Mouse (Mus musculus) adrenal gland, postnatal 36 days (tissue): ENCODE measurements around the gene Sult5a1. TPM values are rescaled to one million over a fixed set of nuclear protein-coding genes. Genes with fewer than 3 reads are reported as not detected.
A peak's percentile ranks its signal among the peaks of the same experiment; 100 is the strongest.
"Not testable (repeated sequence)": the region's sequence is repeated elsewhere in the genome, so short reads cannot be mapped to it uniquely, and the experiment has no call there.

Experiments used
- DNase-seq, 2 experiments: peaks; one replicate each; pipeline ENCODE4 v3.0.0; 2021; ENCODE audit warnings: mixed read lengths in 1 of 2
- total RNA-seq, 2 experiments: library from RNA; stranded (reverse); gene quantifications; 2 replicates each; pipeline ENCODE4 v1.2.3; 2021

The Sult5a1 gene
- total RNA-seq, 2 experiments from 2014 or later = 5.6 to 5.8 TPM

GRCm38 (mm10) chr8:123135406-123135805 is 22.7 kb downstream of the Sult5a1 start:
- DNase-seq = peak; percentile 43 to 57

- no peak for DNase-seq
Observed at GRCm38 (mm10) chr8:123134149-123134713, 23.9 kb downstream of the Sult5a1 start.

DNA sequence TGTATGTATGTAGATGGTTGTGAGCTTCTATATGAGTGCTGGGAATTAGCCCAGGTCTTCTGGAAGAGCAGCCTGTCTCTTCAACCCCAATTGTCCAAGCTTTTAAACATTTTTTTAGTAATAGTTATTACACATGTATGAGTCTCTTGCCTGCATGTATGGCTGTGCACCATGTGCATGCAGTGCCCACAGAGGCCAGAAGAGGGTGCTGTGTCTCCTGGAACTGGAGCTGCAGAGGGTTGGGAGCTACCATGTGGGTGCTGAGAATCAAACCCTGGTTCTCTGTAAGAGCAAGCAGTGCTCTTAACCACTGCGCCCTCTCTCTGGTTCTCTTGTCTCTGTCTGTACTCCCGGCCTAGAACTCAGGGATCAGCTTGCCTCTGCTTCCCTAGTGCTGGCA is 25.2 kb downstream of the Sult5a1 start:
- no peak for DNase-seq

DNA sequence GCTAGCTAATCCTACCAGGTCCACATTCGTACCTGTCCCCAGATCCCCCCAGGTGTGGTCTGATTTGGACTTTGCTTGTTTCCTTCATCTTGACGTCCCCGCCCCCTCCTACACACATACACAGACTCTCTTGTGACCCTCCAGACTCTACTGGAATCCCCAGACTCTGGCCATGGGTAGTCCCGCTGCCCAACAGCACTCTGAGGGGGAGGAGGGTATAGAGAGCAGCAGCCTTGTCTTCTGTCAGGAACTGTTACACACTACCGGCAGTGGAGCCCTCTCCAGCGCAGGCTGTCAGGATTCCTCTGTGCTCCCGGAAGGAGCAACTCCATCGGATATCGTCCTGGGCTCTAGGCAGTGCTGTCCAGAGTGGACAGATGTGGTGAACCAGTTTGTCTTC is 27.1 kb downstream of the Sult5a1 start:
- DNase-seq = no peak

DNA sequence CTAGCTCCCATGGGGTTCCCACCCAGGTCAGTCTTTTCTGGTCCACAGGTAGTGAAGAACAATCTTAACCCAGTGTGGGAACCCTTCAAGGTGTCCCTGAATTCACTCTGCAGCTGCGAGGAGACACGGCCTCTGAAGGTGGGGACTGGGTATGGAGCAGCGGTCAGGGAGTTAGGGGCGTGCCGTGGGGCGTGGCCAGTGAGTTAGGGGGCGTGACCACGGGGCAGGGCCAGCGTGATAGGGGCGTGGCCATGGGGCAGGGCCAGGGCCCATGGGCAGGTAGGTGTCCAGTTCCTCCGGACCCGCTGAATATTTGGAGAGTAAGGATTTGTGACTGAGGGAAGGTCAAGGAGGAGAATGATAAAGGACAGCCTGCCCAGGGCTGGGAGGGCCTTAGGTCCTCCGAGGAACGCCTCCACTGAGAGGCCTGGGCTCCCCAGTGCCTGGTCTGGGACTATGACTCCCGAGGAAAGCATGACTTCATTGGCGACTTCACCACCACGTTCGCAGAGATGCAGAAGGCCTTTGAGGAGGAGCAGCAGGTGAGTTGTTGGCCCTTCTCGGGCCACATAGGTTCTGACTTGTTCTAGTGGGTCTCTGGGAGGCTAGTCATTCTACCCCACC is 31.8 kb downstream of the Sult5a1 start:
- DNase-seq = peak; percentile 30 to 59

DNA sequence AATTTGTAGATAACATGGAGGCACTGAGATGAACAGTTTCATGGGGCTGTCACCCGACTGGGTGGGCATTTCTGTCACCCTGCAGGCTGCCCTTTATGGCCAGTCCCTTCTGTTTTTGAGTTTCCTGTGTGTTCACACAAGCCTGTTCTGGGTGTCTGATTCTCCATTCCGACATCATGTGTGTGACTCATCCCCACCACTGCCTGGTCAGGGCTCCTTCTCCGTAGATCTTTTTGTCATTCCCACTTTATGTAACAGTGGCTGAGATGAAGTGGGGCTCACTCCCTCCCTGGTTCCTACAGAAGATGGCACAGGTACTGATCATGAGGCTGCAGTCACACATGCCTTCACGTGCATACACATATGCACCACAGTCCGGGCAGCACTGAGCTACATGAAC is 35.4 kb downstream of the Sult5a1 start:
- no peak for DNase-seq

GRCm38 (mm10) chr8:123122059-123122458 is 36.1 kb downstream of the Sult5a1 start:
- no peak for DNase-seq

GRCm38 (mm10) chr8:123117744-123118143 is 40.4 kb downstream of the Sult5a1 start:
- no peak for DNase-seq

DNA sequence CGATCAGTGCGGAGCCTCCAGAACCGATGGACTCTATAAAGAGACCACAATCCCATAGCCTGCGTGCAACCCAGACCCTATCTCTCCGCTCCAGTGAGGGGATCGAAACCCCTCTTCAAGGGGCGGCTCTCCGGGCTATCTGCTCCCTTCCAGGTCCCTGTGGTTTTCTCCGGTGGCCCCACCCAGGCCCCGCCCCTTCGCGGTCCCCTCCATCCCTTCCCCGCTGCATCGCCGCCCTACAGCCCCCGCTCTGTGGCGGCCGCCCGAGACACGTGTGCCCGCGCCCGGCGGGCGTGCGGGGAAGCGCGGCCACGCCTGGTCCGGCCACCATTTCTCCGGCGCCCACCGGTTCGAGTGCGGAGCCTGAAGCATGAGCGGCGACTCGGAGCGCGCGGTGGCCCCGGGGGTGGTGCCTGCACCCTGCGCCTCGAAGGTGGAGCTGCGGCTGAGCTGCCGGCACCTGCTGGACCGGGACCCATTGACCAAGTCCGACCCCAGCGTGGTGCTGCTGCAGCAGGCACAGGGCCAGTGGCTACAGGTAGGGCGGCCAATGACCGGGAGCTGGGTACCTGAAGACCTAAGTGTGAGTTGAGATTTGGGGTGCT is 40.9 kb downstream of the Sult5a1 start, which contains the start of gene Cpne7:
TSS of gene Cpne7 (plus strand) at position 248 of the 605 bp plus-strand sequence.
- peak in 1 of 2 experiments; percentile 27 for DNase-seq

DNA sequence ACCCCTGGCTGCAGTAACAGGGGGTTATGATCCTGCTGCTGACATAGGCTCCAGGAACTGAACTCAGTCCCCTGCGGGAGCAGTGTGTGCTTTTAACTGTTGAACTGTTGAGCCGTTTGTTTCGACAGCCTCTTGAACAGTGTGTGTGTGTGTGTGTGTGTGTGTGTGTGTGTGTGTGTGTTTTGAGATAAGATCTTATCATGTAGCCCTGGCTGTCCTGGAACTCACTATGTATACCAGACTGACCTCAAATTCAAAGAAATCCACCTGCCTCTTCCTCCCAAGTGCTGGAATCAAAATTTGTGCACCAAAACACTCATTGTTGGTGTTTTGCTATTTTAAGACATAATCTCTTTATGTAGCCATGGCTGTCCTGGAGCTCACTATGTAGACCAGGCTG is 43.5 kb downstream of the Sult5a1 start:
- DNase-seq = no peak

DNA sequence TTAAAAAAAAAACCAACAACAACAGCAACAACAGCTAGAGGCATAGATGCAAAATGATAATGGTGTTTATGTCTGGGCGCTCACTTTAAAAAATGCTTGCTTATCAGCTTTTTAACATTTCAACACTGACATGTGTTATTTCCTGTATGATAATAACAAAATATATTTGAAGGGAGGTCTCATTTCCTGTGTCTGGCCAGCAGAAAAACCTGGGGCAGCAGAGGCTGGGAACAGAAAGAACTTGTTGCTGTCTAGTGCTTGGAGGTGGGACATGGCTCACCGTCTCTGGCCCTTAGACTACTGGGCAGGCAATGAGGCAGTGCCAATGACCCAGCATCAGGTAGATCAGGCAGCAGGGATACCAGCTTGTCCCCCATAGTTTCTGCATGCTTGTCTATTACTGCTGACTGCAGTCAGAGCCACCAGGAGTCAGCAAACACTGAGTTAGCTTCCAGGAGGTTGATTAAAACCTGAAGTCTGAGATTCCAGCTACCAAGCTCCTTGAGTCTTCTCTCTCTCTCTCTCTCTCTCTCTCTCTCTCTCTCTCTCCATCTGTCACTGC is 44.1 kb downstream of the Sult5a1 start:
- DNase-seq = no peak

DNA sequence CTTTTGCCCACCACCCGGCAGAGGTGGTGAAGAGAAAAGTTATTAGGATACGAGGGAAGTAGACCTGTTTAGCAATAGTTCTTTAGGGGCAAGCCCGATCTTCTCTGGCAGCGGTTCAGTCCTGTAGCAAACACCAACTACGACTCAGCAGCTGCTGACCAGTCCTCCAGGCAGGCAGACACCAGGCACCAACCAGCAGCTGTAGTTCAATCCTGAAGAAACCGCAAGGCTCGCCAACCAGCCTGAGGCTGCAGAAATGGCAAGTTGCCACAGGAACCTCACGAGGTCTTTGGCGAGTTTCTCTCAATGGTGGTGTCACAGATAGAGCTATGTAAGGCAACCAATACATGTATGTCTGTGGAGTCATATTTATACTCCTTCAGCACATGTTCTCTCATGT is 45.2 kb downstream of the Sult5a1 start:
- no peak for DNase-seq

- peak; percentile 65 to 74 for DNase-seq
Observed at GRCm38 (mm10) chr8:123110649-123111048, 47.5 kb downstream of the Sult5a1 start.

DNA sequence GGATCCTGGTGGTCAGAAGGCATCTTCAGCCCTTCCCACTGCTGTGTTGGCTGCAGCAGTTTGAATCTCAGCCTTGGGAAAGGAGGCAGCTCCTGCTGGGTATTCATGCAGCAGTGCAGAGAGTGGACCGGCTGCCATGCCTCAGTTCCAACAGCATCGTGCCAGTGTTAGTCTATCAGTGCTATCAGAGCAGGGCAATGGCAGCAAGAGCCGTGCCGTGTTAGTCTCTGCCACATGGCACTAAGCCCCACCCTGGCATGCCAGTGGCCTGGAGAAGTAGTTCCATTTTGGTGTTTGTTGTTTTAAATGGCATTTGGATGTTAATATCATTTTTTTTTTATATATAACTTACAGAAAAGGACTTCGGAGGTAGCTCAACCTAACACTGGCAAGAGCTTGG is 49.2 kb downstream of the Sult5a1 start:
- DNase-seq = no peak

GRCm38 (mm10) chr8:123108010-123108409 is 50.1 kb downstream of the Sult5a1 start:
- no peak for DNase-seq

GRCm38 (mm10) chr8:123106531-123106930 is 51.6 kb downstream of the Sult5a1 start:
- peak in 1 of 2 experiments; percentile 44 for DNase-seq

GRCm38 (mm10) chr8:123105553-123106326 is 52.4 kb downstream of the Sult5a1 start:
- DNase-seq = no peak

DNA sequence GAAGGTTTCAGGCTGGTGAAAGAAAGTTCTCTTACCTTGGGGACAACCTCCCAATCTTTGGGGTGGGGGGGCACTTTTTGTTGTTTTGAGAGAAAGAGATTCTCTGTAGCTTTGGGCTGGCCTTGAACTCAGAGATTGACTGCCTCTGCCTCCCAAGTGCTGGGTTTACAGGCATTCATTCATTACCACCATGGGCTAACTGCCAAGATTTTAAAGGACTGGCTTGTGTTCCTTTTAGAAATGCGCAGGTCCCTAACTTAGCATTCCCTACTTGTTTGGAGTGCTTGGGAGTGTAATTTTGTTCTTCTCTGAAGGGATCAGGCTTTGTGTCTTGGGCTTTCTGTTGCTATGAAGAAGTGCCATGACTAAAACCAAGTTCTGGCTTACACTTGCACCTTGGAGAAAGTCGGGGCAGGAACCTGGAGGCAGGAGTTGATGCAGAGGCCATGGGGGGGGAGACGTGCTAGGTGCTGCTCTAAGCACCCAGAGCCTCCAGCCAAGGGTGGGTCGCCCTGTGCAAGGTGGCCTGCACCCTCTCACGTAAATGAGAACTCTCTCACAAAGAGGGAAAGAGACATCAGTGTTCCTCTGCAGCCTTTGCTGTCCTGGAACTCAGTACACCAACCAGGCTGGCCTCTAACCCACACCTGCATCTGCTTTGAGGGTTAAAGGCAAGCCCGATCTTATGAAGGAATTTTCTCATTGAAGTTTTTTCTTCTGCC is 53.9 kb downstream of the Sult5a1 start:
- DNase-seq = no peak

DNA sequence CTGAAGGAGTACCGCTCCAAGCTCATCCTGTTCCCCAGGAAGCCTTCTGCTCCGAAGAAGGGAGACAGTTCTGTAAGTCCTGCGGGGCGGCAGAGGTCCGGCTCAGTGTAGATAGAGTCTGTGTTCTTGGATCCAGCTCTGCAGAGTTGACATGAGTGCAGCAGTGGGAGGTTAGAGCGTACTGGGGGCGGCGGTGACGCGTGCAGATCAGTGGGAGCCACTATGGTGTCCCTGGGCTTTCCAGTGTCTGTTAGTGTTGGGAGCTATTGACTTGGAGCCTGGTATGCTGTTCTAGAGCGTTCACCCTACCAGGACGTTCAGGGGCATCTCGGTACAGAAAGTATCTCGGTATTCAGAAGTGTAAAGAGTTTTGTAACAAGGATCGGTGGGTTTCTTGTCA is 54.8 kb downstream of the Sult5a1 start:
- DNase-seq = no peak

DNA sequence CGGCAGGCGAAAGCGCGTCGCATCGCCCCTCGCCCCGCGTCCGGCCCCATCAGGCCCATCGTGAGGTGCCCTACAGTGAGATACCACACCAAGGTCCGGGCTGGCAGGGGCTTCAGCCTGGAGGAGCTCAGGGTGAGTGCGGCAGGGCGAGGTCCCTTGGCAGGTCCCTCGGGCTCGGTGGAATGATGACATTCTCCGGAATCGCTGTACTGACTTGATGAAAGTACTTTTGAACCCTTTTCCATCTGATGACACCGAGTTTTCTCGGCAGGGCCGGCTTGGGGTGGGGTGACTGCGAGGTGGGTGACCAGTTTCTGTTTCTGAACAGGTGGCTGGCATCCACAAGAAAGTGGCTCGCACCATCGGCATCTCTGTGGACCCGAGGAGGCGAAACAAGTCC is 55.3 kb downstream of the Sult5a1 start:
- DNase-seq = not testable (repeated sequence)

DNA sequence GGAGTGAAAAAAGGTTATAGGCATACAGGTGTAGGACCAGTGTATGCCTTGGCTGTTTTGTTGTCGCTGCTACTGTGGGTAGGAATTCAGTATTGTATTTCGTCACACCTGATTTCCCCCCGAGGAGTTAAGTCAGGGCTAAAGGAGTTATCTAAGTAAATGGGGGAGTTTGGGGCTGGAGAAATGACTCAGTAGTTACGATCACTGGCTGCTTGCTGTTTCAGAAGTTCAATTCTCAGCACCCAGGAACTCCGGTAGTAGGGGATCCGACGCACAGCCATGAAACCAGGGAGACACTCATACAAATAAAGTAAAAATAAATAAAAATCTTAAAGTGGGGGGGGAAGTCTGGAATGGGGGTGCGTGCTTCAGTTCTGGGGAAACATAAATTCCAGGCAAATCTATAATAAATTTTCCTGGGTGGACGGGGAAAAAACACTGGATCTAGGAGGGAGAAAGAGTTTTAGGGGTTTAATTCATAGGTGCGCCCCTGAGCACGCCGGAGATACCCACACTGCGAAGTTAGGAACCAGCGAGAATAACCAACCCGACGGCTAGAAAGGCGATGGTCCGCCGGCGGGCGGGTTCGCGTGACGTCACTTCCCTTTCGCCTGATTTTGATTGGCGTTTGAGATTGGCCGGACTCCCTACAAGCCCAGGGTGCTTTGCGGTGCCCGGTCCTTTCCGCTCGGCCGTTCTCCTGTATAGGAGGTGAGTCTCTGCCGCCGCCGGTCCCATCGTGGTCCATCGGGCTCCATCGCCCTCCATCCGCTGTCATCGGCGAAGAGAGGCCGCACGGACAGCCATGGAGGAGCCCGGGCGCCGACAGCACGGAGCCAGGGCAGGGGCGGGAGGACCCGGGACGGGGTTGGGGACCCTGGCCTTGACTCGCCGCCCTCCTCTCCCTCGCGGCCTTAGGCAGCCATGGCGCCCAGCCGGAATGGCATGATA is 56.1 kb downstream of the Sult5a1 start, which contains the start of gene Rpl13:
TSS of gene Rpl13 (plus strand) at position 616 of the 951 bp plus-strand sequence.
- DNase-seq = peak; percentile 97 to 98
